Mouse (Mus musculus): ENCODE measurements around the gene Pdzd2. TPM values are rescaled to one million over a fixed set of nuclear protein-coding genes. Genes with fewer than 3 reads are reported as not detected.

The Pdzd2 gene
- total RNA-seq, 1 experiment from 2014 or later = 0.15 TPM

GRCm38 (mm10) chr15:12322676-12323402 is 416.9 kb downstream of the Pdzd2 start:
- ATAC-seq (replicated peaks in 1 of 2; ENCODE audit: insufficient read depth in 1 of 2, low FRiP score in 2 of 2, low TSS enrichment in 1 of 2, low read depth in 1 of 2, poor library complexity in 2 of 2, severe bottlenecking in 2 of 2) = no peak

- ATAC-seq (replicated peaks in 1 of 2; ENCODE audit: insufficient read depth in 1 of 2, low FRiP score in 2 of 2, low TSS enrichment in 1 of 2, low read depth in 1 of 2, poor library complexity in 2 of 2, severe bottlenecking in 2 of 2) = peak; percentile 1 to 31; a peak in 2 of 4 replicates
These were observed 417.7 kb downstream of the Pdzd2 start, which contains the start of gene 1810049J17Rik for GRCm38 (mm10) chr15:12321788-12322621. 1810049J17Rik (minus strand) TSS chr15:12321899.

- peak; percentile 65 to 78 for ATAC-seq (replicated peaks in 1 of 2; ENCODE audit: insufficient read depth in 1 of 2, low FRiP score in 2 of 2, low TSS enrichment in 1 of 2, low read depth in 1 of 2, poor library complexity in 2 of 2, severe bottlenecking in 2 of 2)
These were observed 418.5 kb downstream of the Pdzd2 start, which contains the start of gene Golph3 for GRCm38 (mm10) chr15:12321091-12321787. Golph3 (plus strand) TSS chr15:12321450.

- peak; percentile 6 to 29; a peak in 3 of 4 replicates for ATAC-seq (replicated peaks in 1 of 2; ENCODE audit: insufficient read depth in 1 of 2, low FRiP score in 2 of 2, low TSS enrichment in 1 of 2, low read depth in 1 of 2, poor library complexity in 2 of 2, severe bottlenecking in 2 of 2)
These were observed 419.2 kb downstream of the Pdzd2 start for GRCm38 (mm10) chr15:12320441-12321090.

- no peak for ATAC-seq (replicated peaks in 1 of 2; ENCODE audit: insufficient read depth in 1 of 2, low FRiP score in 2 of 2, low TSS enrichment in 1 of 2, low read depth in 1 of 2, poor library complexity in 2 of 2, severe bottlenecking in 2 of 2)
These were observed 419.8 kb downstream of the Pdzd2 start for GRCm38 (mm10) chr15:12319889-12320288.

GRCm38 (mm10) chr15:12318451-12318850 is 421.3 kb downstream of the Pdzd2 start:
- no peak for ATAC-seq (replicated peaks in 1 of 2; ENCODE audit: insufficient read depth in 1 of 2, low FRiP score in 2 of 2, low TSS enrichment in 1 of 2, low read depth in 1 of 2, poor library complexity in 2 of 2, severe bottlenecking in 2 of 2)

GRCm38 (mm10) chr15:12317290-12317689 is 422.4 kb downstream of the Pdzd2 start:
- no peak for ATAC-seq (replicated peaks in 1 of 2; ENCODE audit: insufficient read depth in 1 of 2, low FRiP score in 2 of 2, low TSS enrichment in 1 of 2, low read depth in 1 of 2, poor library complexity in 2 of 2, severe bottlenecking in 2 of 2)

GRCm38 (mm10) chr15:12315996-12316395 is 423.7 kb downstream of the Pdzd2 start:
- no peak for ATAC-seq (replicated peaks in 1 of 2; ENCODE audit: insufficient read depth in 1 of 2, low FRiP score in 2 of 2, low TSS enrichment in 1 of 2, low read depth in 1 of 2, poor library complexity in 2 of 2, severe bottlenecking in 2 of 2)

- ATAC-seq (replicated peaks in 1 of 2; ENCODE audit: insufficient read depth in 1 of 2, low FRiP score in 2 of 2, low TSS enrichment in 1 of 2, low read depth in 1 of 2, poor library complexity in 2 of 2, severe bottlenecking in 2 of 2) = no peak
These were observed 425.1 kb downstream of the Pdzd2 start for GRCm38 (mm10) chr15:12314584-12314983.

GRCm38 (mm10) chr15:12313255-12313654 is 426.5 kb downstream of the Pdzd2 start:
- no peak for ATAC-seq (replicated peaks in 1 of 2; ENCODE audit: insufficient read depth in 1 of 2, low FRiP score in 2 of 2, low TSS enrichment in 1 of 2, low read depth in 1 of 2, poor library complexity in 2 of 2, severe bottlenecking in 2 of 2)

GRCm38 (mm10) chr15:12311465-12311864 is 428.3 kb downstream of the Pdzd2 start:
- ATAC-seq (replicated peaks in 1 of 2; ENCODE audit: insufficient read depth in 1 of 2, low FRiP score in 2 of 2, low TSS enrichment in 1 of 2, low read depth in 1 of 2, poor library complexity in 2 of 2, severe bottlenecking in 2 of 2) = no peak

GRCm38 (mm10) chr15:12310676-12311075 is 429.0 kb downstream of the Pdzd2 start:
- no peak; a peak in 1 of 4 replicates for ATAC-seq (replicated peaks in 1 of 2; ENCODE audit: insufficient read depth in 1 of 2, low FRiP score in 2 of 2, low TSS enrichment in 1 of 2, low read depth in 1 of 2, poor library complexity in 2 of 2, severe bottlenecking in 2 of 2)

Other genes starting within 250 kb of the Pdzd2 start
- 21.4 and 26.5 TPM in 2 replicates for gene 6030458C11Rik, start 84.7 kb upstream of the Pdzd2 start, total RNA-seq (2017)
- 22.2 and 33.1 TPM in 2 replicates for gene Drosha, start 84.9 kb upstream of the Pdzd2 start, total RNA-seq (2017)

Data from hematopoietic stem cell, adult 5-6 weeks (primary cell).